24 mouse cellular contexts compared by ENCODE assay signal in the genomic region with DNA sequence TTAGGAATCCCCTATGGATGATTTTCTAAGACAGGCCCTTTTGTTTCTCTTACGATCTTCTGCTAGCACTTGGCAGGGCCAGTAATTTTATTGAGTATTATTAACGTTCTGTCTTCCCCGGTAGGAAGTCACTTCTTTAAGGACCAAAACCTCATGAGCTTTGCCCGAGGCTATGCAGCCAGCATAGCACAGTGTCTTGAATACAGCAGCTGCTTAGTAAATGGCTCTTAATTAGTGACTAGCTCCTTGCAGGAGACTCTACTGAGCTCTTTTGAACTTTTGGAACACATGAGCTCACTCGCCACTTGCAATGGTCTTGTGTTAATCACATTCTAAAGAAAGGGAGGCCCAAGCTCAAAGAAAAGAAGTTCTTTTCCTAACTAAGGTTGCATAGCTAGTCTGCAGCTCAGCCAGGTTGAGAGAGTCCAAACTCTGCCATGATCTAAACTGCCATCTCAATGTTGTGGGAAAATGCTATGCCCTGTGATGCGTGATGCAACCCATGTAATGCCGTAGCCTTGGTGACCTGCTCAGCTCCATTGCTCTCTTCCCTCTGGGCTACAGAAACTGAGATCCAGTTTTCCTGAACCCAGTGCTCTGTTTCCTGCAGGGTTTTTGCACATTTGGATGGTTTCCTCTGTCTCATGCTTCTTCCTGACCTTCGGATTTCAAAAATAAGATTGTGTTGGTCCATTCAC. TPM values are rescaled to one million over a fixed set of nuclear protein-coding genes. Genes with fewer than 3 reads are reported as not detected.
A peak's percentile ranks its signal among the peaks of the same experiment; 100 is the strongest.
DNase-seq lines count a peak whose midpoint lies in the region; ATAC-seq and TF ChIP-seq lines count a peak whose summit lies in the region.
"Had no signal": no experiment of that assay in that cellular context is flagged by ENCODE, and none has a peak within 500 bp of the region (broad histone marks: within the 10 kb centered on the region; RNA-seq: fewer than 3 reads in every experiment).

No protein-coding gene starts in this region.

- peak; percentile 61 for DNase-seq in kidney, adult 11 months
- no peak for DNase-seq in kidney, adult 18-20 months
- peak; percentile 17 for DNase-seq in midbrain, embryonic 11.5 days (ENCODE audit: low spot score, missing footprints)
- DNase-seq in midbrain, postnatal 0 days (ENCODE audit: low spot score) = no peak
- no peak for DNase-seq in limb, embryonic 10.5 days (ENCODE audit: low spot score)
- no peak for DNase-seq in thymus, adult 18-20 months
- DNase-seq in right cerebral cortex, adult 2 months (ENCODE audit: low spot score in 2 of 2) = no peak
- DNase-seq: adrenal gland, adult 8-10 months; cerebellum, adult 9-11 months; gastrocnemius, postnatal 10 days; layer of hippocampus, adult 9-11 months had no signal

- TF ChIP-seq CTCF in midbrain, postnatal 0 days (IDR thresholded peaks at IDR 0.05) = no peak

- no peak overlapping the region for H3K9ac ChIP-seq in midbrain, embryonic 11.5 days (ENCODE audit: low read length)
- H3K9ac ChIP-seq in midbrain, postnatal 0 days (replicated peaks; ENCODE audit: low read length, poor library complexity, severe bottlenecking) = no peak overlapping the region
- no peak overlapping the region for H3K9ac ChIP-seq in forebrain, embryonic 16.5 days (replicated peaks; ENCODE audit: low read depth, low read length)
- H3K9ac ChIP-seq: embryonic facial prominence, embryonic 13.5 days; heart, embryonic 15.5 days; limb, embryonic 12.5 days; liver, embryonic 15.5 days; lung, embryonic 15.5 days; midbrain, embryonic 12.5 days; neural tube, embryonic 13.5 days had no signal

- H3K4me3 ChIP-seq in midbrain, embryonic 11.5 days (ENCODE audit: low read depth, low read length) = no peak overlapping the region
- H3K4me3 ChIP-seq in midbrain, postnatal 0 days (ENCODE audit: low read depth, low read length) = no peak overlapping the region
- H3K4me3 ChIP-seq in forebrain, embryonic 16.5 days (replicated peaks; ENCODE audit: low read length) = no peak overlapping the region
- H3K4me3 ChIP-seq in limb, embryonic 10.5 days = no peak overlapping the region
- H3K4me3 ChIP-seq: embryonic facial prominence, embryonic 13.5 days; heart, embryonic 10.5 days; heart, embryonic 15.5 days; limb, embryonic 12.5 days; liver, embryonic 15.5 days; lung, embryonic 15.5 days; midbrain, embryonic 12.5 days; neural tube, embryonic 13.5 days had no signal

- no peaks in the 10 kb centered on the region for H3K27me3 ChIP-seq in midbrain, embryonic 11.5 days (ENCODE audit: control insufficient read depth, insufficient read depth, low read length)
- no peaks in the 10 kb centered on the region for H3K27me3 ChIP-seq in midbrain, postnatal 0 days (ENCODE audit: insufficient read depth, low read length)
- no peaks in the 10 kb centered on the region for H3K27me3 ChIP-seq in forebrain, embryonic 16.5 days (replicated peaks; ENCODE audit: control insufficient read depth, insufficient read depth, low read length)
- H3K27me3 ChIP-seq in limb, embryonic 10.5 days (ENCODE audit: low read depth, poor library complexity, severe bottlenecking) = no peaks in the 10 kb centered on the region
- H3K27me3 ChIP-seq: embryonic facial prominence, embryonic 13.5 days; heart, embryonic 15.5 days; limb, embryonic 12.5 days; liver, embryonic 15.5 days; lung, embryonic 15.5 days; midbrain, embryonic 12.5 days; neural tube, embryonic 13.5 days had no signal

- no peak overlapping the region for H3K4me2 ChIP-seq in midbrain, embryonic 11.5 days
- H3K4me2 ChIP-seq in midbrain, postnatal 0 days (ENCODE audit: low read depth, low read length, poor library complexity, severe bottlenecking) = no peak overlapping the region
- no peak overlapping the region for H3K4me2 ChIP-seq in forebrain, embryonic 16.5 days (ENCODE audit: low read length)
- H3K4me2 ChIP-seq: embryonic facial prominence, embryonic 13.5 days; heart, embryonic 15.5 days; limb, embryonic 12.5 days; liver, embryonic 15.5 days; lung, embryonic 15.5 days; midbrain, embryonic 12.5 days; neural tube, embryonic 13.5 days had no signal

- H3K36me3 ChIP-seq in midbrain, embryonic 11.5 days (ENCODE audit: control insufficient read depth, insufficient read depth, low read length) = no peaks in the 10 kb centered on the region
- H3K36me3 ChIP-seq in midbrain, postnatal 0 days (ENCODE audit: insufficient read depth, low read length) = 0 out of 2 replicates have a peak, but pooled peaks cover 3% of the 10 kb centered on the region
- H3K36me3 ChIP-seq in forebrain, embryonic 16.5 days (ENCODE audit: control insufficient read depth, insufficient read depth) = no peaks in the 10 kb centered on the region
- H3K36me3 ChIP-seq in limb, embryonic 10.5 days = no peaks in the 10 kb centered on the region
- H3K36me3 ChIP-seq: heart, embryonic 15.5 days; limb, embryonic 12.5 days; liver, embryonic 15.5 days; midbrain, embryonic 12.5 days; neural tube, embryonic 13.5 days had no signal

- no peak for ATAC-seq in midbrain, embryonic 11.5 days (ENCODE audit: low FRiP score)
- ATAC-seq in midbrain, postnatal 0 days (ENCODE audit: low FRiP score) = no peak
- ATAC-seq in forebrain, embryonic 16.5 days = 0 out of 2 replicates have a peak, but pooled peaks have one; percentile 47
- ATAC-seq: activated CD4-positive, CD25-positive, alpha-beta regulatory T cell, adult 4 months; CD4-positive, CD25-positive, alpha-beta regulatory T cell, adult 4 months; hindbrain, embryonic 16.5 days had no signal

- H3K27ac ChIP-seq in midbrain, embryonic 11.5 days (ENCODE audit: low read depth, low read length) = no peak overlapping the region
- no peak overlapping the region for H3K27ac ChIP-seq in midbrain, postnatal 0 days (ENCODE audit: low read depth, low read length)
- no peak overlapping the region for H3K27ac ChIP-seq in forebrain, embryonic 16.5 days (ENCODE audit: low read length)
- 0 out of 2 replicates have a peak overlapping the region, but pooled peaks have one; percentile 44 for H3K27ac ChIP-seq in limb, embryonic 10.5 days
- H3K27ac ChIP-seq: embryonic facial prominence, embryonic 13.5 days; heart, embryonic 10.5 days; heart, embryonic 15.5 days; limb, embryonic 12.5 days; liver, embryonic 15.5 days; lung, embryonic 15.5 days; midbrain, embryonic 12.5 days; neural tube, embryonic 13.5 days had no signal

- H3K4me1 ChIP-seq in midbrain, embryonic 11.5 days (ENCODE audit: control insufficient read depth, insufficient read depth, low read length) = no peaks in the 10 kb centered on the region
- H3K4me1 ChIP-seq in midbrain, postnatal 0 days (ENCODE audit: insufficient read depth, low read length) = peaks cover 4% of the 10 kb centered on the region; the same call in 1 of the 2 replicates
- H3K4me1 ChIP-seq in forebrain, embryonic 16.5 days (replicated peaks; ENCODE audit: control insufficient read depth, insufficient read depth, low read length) = no peaks in the 10 kb centered on the region
- peaks cover 39% of the 10 kb centered on the region for H3K4me1 ChIP-seq in limb, embryonic 10.5 days
- H3K4me1 ChIP-seq: liver, embryonic 15.5 days had no signal

- WGBS in midbrain, embryonic 11.5 days = 84% methylated on average over 8 of the region's 8 CpGs
- 77% methylated on average over 8 of the region's 8 CpGs for WGBS in midbrain, postnatal 0 days
- 42% methylated on average over 8 of the region's 8 CpGs for WGBS in forebrain, embryonic 16.5 days
- 73% methylated on average over 8 of the region's 8 CpGs for WGBS in limb, embryonic 10.5 days

- H3K9me3 ChIP-seq in midbrain, embryonic 11.5 days (ENCODE audit: control insufficient read depth, low read length) = no peaks in the 10 kb centered on the region
- H3K9me3 ChIP-seq in midbrain, postnatal 0 days (ENCODE audit: low read length) = no peaks in the 10 kb centered on the region
- H3K9me3 ChIP-seq in forebrain, embryonic 16.5 days (ENCODE audit: control insufficient read depth, low read length) = no peaks in the 10 kb centered on the region
- no peaks in the 10 kb centered on the region for H3K9me3 ChIP-seq in limb, embryonic 10.5 days (replicated peaks)
- H3K9me3 ChIP-seq: embryonic facial prominence, embryonic 13.5 days; heart, embryonic 10.5 days; heart, embryonic 15.5 days; limb, embryonic 12.5 days; liver, embryonic 15.5 days; lung, embryonic 15.5 days; midbrain, embryonic 12.5 days; neural tube, embryonic 13.5 days had no signal

RNA-seq across cellular contexts. Expression of a gene that starts 42.4 kb away (rescaled TPM):
- polyA plus RNA-seq in midbrain, embryonic 11.5 days (2014; fragmentation: Nextera tagmentation; extraction: Ambion mirVana) = 7.6 and 7.9 TPM in 2 replicates
- 20.9 and 21.9 TPM in 2 replicates for total RNA-seq in midbrain, postnatal 0 days (2014; rRNA removed)
- 36.4 and 43.8 TPM in 2 replicates for polyA plus RNA-seq in midbrain, postnatal 0 days (2015; fragmentation: Nextera tagmentation; extraction: Ambion mirVana)
- polyA plus RNA-seq in forebrain, embryonic 16.5 days (2015; fragmentation: Nextera tagmentation; extraction: Ambion mirVana) = 6.3 and 9.0 TPM in 2 replicates
- polyA plus RNA-seq in limb, embryonic 10.5 days (2016; fragmentation: Nextera tagmentation; extraction: Ambion mirVana) = 11.3 and 14.5 TPM in 2 replicates
- total RNA-seq: megakaryocyte, adult 5-6 weeks had no signal

Comparison
In these comparisons a context has a peak if more than half of its experiments do, and no peak if none do; other contexts are left out.
1. DNase-seq: peak in kidney, adult 11 months (single experiment) and midbrain, embryonic 11.5 days (single experiment); none in kidney, adult 18-20 months (single experiment), midbrain, postnatal 0 days (single experiment), limb, embryonic 10.5 days (single experiment), thymus, adult 18-20 months (0 of 2) and right cerebral cortex, adult 2 months (0 of 2).